Mouse (Mus musculus): ENCODE data around the gene Snx12.

GRCm38 (mm10) chrX:101131992-101132791, 90.2 kb downstream of the Snx12 start:
- no peak for TF ChIP-seq CTCF (IDR thresholded peaks at IDR 0.05; ENCODE audit: insufficient read depth, low read depth, low read length)
- TF ChIP-seq POLR2A (IDR thresholded peaks at IDR 0.05; ENCODE audit: insufficient read depth, low read depth, low read length) = no peak
